Mouse (Mus musculus) heart, adult 2 months (tissue): Measurements from ENCODE around the gene Zfp987.
"Not testable (repeated sequence)": the region's sequence is repeated elsewhere in the genome, so short reads cannot be mapped to it uniquely, and the experiment has no call there.

ENCODE experiments used
- CTCF ChIP-seq: fragments of 200-600 bp; IDR thresholded peaks from 2 replicates; pipeline ENCODE4 v1.8.1; 2022; ENCODE audit warnings: antibody characterized with exemption, mild to moderate bottlenecking, moderate library complexity
- POLR2A ChIP-seq: fragments of 200-500 bp; IDR thresholded peaks from 2 replicates; pipeline ENCODE4 v1.6.1; 2011; ENCODE audit warnings: mild to moderate bottlenecking, low read depth, low read length, control low read depth; ENCODE audit not compliant: insufficient read depth

GRCm38 (mm10) chr4:146064807-146065206 lies 32.3 kb upstream of the Zfp987 start:
- TF ChIP-seq CTCF, POLR2A: not testable (repeated sequence)
